Mouse (Mus musculus) urinary bladder, postnatal 10 days (tissue): Measurements from ENCODE around the gene Lingo4.

Source experiments
- DNase-seq: peaks from one replicate; pipeline ENCODE4 v3.0.0; 2022; ENCODE audit warnings: low spot score

Gene Lingo4

DNA sequence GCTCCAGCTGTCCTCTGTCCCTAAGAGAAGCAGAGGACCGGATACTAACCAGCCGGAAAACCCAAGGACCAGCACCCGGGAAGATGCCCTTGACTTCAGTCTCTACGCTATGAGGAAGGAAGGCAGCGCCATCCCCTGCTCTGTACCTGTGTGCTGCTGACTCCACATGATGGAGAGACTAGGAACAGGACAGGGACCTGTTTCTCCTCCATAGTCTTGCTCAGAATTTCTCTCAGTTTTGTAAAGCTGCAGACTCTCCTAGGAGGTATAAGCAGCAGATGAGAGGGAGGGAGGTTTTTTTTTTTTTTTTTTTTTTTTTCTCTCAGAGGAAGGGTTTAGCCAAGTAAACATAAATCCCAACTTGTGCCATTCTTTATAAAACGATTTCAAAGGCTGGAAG is at the start of gene Lingo4:
Lingo4 (plus strand) TSS at position 301 of the 400 bp plus-strand sequence.
- DNase-seq: no peak

DNA sequence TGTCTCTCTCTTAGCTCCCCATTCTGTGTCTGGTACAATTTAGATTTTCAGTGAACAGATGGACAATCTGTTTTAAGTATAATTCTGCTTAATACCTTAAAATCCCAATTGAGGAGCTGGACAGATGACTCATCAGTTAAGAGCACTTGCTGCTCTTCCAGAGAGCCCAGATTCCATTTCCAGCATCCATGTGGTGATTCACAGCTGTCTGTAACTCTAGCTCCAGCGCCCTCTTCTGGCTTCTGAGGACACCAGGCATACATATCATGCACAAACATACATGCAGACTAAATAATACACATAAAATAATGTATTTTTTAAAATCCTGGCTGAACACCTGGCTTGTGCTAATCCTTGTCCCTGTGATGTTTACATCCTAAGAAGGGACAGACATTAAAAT is 37.5 kb upstream of the Lingo4 start:
- DNase-seq: no peak

DNA sequence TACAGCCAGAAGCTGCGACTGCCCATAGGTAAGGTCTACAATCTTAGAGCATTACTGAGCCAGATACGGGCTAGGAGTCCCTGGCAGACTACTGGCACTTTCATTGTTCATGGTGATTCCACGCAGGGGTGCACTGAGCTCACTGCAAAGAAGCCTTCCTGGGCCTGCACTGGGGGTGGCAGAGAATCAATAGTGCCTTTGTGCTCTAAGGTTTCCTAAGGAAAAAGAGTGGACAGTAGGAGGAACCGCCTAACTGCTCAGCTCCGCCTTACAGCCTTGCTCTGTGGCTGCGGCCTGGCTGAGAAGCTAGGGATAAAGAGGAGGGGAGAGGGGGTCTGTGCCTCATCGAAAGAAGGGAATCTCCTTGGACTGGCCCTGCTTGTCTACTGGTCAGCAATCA is 36.2 kb upstream of the Lingo4 start, which contains the start of gene C2cd4d:
C2cd4d (plus strand) TSS at position 301 of the 400 bp plus-strand sequence.
- no peak for DNase-seq

DNA sequence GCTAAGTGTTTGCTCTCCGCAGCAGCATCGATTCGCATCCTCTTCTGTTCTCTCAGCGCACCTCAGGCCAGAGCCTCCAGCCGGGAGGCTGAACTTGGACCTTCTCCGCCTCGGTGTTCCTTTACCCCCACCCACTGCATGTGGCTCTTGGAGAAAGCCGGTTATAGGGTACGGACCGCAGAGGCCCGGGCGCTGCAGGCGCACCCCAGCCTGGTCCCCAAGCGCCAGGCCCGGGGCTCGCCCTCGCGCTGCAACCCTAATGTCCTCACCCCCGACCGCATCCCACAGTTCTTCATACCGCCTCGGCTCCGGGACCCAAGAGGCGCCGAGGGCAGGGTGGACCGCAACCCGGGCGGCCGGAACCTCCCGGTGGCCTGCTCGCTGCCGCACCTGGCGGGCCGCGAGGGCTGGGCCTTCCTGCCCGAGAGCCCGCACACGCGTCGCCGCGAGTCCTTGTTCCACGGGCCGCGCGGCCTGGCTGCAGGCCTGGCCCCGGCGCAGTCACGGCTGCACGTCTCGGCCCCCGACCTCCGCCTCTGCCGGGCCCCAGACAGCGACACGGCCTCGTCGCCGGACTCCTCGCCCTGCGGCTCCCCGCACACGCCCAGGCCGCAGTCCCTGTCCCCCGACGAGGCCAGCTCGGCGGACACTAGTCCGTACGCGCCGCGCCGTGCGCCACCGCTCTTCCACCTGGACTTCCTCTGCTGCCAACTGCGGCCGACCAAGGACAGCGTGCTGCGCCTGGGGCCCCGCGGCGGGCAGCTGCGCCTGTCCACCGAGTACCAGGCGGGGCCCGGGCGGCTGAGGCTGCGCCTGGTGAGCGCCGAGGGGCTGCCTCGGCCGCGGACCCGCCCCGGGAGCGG is 34.8 kb upstream of the Lingo4 start:
- DNase-seq: no peak

DNA sequence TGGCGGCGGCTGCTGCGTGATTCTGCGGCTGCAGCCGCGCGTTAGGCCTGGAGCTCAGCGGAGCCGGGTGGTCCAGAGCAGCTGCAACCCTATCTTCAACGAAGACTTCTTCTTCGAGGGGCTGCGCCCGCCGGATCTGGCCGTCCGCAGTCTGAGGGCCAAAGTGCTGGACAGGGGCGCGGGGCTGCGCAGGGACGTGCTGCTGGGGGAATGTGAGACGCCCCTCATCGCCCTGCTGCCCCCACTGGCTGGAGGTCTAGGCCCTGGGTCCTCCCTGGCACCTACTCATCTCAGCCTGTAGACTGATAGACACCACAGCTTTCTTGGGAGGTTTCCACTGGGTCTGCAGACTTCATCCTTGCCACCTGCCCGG is 34.2 kb upstream of the Lingo4 start:
- DNase-seq: no peak

DNA sequence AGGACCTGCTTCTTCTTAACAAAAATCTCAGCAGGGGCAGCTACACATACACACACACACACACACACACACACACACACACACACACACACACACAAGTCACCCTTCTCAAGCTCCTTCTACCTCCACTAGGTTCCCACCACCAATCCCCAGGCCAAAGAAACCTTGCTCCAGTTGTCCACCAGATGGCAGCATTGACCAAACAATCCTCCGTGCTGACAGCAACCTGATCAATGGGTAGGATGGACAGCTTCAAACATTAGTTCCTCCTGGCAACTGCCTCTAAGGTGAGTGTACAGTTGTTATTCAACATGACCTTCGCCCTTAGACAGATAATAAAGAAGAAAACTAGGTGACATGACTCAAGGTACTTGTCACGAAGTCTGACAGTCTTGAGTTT is 31.6 kb upstream of the Lingo4 start:
- DNase-seq: no peak

DNA sequence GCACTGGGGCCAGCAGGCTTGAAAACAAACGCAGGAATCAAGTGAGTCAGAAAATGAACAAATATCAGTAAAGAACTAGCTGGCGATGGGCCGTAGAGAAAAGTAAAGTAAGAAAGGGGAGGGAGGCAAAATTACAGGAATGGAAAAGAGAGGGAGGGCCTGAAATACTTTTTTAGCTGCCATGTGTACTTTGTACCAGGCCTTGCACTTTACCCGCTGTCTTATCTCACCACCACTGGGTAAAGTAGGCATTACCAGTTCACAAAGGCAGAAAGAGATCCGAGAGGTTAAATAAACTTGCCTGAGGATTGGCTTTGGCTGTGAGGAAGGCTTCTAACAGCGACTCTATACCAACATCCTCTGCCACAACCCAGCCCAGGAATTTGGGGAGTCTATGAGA is 30.8 kb upstream of the Lingo4 start:
- DNase-seq: no peak

DNA sequence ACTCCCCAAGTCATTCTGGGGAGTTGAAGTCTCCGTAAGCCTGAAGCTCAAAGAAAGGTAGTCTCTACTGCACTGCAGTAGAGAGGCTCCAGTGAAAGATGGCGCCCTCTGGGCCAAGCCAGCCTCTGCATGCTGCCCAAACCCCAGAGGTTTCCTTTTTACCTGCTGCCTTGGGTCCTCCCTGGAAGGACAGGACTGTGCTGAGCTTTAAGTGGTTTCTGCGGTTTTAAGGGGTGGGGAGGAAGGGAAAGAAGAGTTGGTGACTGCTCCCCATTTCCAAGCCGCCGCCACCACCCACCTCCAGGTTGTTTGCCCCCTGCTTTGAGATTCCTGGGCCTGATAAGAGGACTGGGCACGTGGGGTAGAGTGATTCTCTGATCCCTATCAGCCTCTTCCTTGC is 29.7 kb upstream of the Lingo4 start:
- no peak for DNase-seq

DNA sequence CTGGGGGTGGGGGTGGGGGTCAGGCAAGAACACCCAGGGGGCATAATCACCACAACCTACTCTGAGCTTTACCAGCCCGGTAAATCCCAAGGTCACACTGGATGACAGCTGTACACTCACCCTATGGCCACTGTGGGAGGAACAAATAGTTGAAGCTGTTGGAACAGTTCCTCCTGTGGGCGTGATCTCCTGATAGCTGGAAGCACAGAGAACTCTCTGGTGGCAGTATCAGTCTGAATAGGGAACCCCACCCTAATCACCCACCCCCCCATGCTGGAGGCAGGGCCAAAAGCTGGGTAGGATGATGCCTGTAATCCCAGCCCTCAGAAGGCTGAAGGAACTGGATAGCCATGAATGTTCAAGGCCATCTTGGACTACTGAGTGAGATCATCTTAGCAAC is 28.6 kb upstream of the Lingo4 start:
- no peak for DNase-seq

DNA sequence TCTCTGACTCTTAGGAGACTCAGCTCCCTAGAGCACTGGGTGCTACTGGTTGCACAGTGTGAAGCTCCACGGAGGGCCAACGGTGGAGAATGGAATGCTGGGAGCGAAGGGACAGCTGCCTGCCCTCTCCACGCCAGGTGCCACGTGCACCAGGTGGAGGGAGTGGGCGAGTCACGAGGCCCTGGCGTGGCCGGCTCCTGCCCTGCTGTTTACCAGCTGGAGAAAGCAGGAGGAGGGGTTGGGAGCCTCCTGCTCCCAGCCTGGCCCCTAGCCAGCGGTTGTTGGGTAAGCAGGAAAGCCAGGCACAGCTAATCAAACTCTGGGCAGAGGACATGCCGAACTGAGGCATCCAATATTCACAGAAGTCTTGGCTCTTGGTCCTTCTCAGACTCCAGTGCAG is 26.7 kb upstream of the Lingo4 start:
- no peak for DNase-seq

DNA sequence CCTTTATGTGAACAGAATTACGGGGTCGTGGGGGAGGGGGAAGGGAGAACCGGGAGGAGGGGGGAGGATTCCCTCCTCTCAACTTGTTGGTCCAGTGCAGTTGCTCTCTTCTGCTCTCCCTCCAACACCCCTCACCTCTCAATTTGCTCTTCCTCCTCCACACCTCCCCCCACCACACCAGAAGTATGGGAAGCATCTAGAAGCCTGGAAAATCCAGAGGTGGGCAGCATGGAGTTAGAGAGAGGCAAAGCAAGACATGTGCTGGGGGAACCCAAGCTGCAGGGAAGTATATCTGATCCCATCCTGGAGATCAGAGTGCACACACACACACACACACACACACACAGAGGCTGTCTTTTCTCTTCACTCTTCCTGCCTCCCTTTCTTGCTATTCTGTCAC is 26.3 kb upstream of the Lingo4 start:
- DNase-seq: no peak

DNA sequence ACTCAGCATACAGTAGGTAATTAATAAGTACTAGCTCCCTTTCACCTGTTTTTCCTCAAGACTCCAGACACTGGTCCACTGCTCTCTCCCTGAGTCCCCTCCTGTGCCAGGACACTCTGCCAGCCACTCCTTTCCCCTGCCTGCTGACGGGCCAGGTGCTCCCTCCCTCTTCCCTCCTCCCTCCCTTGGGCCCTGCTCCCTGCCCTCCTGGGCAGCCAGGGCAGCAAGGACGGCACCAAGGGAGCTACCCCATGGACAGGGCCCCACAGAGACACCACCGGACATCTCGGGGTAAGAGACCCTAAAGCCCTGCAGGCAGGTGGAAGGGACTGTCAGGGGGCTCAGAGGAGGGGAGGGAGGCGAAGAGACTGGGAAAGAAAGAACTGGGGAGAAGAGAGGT is 25.7 kb upstream of the Lingo4 start, which contains the start of gene Rorc:
Rorc (plus strand) TSS at position 154 of the 400 bp plus-strand sequence.
- DNase-seq: no peak

DNA sequence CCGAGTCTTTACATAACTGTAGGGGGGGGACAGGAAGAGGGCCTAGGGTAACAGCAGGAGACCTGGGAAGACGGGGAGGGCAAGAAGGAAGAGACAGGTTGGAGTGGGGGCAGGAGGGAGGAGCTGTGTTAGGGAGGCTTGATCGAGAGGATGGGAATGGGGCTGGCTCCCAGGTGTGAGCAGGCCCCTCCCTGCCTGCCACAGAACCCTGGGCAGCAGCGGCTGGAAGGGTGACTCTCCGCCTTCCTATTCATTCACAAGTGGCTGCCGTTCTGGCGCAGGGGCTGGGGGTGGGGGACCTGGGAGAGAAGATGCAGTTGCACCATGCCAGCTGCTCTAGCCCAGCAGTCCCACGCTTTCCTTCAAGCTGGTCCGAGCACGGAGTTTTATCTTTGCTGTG is 25.2 kb upstream of the Lingo4 start:
- DNase-seq: no peak

DNA sequence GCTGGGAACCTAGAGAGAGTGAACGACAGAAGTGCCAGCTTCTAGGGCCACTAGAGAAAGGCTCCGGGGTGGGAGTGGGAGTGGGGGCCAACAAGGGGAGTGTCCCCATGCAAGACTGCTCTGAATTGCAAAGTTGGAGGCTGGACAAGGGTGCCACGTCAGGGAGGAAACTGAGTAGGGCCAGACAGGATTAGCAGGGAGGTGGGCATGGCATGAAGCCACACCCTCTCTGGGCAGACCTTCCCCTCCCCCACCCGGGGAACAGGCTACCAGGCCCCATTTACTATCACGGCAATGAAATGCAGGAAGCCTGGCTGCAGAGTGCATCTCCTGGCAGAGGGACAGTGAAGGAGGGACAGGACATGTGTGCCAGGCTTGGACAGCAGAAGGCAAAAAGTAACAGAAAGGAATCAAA is 24.7 kb upstream of the Lingo4 start:
- no peak for DNase-seq

DNA sequence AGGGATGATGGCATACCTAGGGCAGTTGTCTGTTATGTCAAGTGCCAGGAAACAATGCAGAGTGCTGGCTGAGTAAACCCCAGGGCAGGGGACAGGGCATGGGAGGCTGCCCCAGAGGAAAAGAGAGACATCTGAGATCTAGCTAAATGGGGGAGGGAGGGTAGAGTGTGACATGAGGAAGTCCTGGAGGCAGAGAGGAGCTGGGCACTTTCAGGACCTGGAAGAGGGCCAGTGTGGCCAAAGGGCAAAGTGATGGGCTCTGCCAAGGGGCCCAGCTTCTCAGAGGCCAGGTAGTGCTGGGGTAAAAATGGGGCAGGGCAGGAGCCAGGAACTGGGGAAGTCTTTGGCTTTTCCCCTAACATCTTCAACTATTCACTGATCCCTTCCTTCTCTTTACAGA is 23.7 kb upstream of the Lingo4 start:
- DNase-seq: no peak

DNA sequence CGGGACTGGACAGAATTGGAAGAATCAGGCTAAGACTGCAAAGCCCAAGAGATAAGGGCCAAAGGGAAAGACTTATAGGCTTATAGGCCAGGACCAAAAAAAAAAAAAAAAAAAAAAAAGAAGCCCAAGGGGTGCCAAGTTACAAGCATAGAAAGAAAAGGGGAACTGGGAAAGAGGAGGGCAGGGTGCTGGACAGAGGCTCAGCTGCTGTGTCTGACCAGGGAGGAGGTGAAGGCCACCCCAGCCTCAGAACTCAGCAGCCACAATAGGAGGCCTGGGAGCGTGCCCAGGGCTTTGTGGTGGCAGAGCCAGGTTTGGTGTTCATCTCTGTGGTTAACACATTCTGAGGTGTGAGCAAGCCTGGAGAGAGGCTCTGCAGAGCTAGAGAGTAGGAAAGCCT is 23.2 kb upstream of the Lingo4 start:
- DNase-seq: no peak

DNA sequence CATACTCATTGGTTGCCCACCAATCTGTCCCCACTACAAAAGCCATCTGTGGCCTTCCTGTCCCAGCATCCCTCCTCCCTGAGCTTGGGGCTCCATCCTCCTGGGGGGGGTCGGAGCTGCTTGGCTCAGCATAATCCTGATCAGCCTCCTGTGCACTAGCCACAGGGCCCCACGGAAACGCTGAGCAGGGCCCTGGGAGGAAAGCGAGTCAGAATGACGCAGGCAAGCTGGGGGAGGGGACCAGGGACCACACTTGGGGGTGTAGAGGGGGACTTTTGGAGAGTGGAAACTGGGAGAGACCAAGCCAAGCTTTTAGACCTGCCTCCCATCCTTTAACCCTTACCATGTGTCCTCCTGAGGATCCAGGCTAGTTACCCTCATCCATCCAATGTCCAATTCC is 22.5 kb upstream of the Lingo4 start:
- DNase-seq: no peak

DNA sequence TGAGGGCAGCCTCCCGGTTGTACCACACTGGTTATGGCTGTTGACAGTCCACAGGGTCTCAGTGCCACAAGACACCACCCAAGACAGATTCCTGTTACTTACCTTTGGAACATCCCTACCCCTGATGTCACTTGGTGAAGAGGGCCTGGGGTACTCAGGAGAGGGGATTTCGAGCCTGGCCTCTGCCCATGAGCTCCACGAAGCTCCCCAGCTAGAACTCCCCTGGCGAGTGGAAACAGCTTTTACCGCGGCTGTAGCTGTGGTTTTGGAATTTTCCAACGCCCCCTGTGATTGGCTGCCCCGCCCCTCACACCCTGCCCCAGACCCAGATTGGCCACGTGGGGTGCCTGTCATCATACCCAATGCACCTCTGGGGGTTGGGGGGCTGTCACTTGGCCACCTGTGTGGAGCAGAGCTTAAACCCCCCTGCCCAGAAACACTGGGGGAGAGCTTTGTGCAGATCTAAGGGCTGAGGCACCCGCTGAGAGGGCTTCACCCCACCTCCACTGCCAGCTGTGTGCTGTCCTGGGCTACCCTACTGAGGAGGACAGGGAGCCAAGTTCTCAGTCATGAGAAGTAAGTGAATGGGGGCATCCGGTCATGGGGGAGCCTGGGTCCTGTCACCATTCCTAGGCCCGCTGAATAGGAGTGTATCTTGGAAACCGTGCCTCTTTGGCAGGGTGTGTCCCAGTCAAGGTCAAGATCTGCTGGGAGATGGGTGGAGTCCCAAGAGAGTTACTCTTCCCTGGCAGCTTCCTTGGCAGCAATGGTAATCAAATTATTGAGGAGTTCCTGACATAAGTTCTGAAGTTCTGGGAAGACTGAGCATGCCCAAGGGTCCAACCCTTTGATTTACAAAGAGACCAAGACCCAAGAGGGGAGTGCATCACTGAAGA is 21.0 kb upstream of the Lingo4 start:
- no peak for DNase-seq

DNA sequence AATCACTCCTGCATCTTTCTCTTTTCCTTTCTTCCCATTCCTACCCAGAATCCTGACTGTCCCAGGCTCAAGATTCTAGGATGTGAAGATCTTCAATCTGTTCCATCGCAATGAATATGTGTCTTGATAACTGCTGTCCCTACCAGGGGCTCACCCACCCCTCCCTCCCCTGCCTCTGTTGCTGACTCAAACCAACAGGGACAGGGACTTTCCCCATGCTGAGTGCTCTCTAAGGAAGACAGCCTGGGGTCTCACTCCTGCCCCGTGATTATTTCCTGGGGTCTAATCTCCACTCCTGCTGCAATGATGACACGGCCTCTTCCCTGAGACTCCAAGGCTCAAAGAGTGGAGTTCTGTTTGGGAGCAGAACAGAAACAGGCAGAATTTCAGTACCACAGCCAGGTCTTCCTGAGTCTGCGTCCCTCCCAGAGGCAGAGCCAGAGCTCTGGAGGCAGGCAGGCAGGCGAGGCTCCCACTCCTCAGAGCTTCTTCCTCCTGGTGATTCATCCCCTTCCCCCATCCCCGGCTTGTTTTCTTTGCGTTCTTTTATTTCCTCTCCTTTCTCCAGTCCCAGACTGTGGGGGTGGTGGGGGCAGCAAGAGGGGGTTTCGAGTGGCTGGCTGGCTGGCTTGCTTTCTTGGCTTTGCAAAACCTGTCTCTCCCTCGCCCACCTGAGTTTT is 18.3 kb upstream of the Lingo4 start:
- DNase-seq: no peak

DNA sequence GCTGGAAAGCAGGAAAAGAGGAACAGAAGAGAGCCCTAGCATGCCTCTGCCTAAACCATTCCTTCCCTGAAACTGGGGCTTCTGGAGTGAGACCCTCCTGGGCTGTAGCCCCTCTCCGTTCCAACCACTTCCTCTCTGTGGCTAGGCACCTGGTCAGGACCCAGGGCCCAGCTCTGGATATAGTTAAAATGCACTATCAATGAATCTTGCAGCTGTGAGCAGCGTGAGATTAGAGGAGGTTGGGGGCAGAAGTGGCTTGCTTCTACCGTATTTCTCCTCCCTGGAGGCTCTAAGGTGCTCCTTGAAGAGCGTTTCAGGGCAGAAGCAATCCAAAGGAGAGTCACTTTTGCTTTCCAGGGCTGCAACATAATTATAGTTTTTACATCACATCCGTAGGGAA is 16.0 kb upstream of the Lingo4 start:
- no peak for DNase-seq

DNA sequence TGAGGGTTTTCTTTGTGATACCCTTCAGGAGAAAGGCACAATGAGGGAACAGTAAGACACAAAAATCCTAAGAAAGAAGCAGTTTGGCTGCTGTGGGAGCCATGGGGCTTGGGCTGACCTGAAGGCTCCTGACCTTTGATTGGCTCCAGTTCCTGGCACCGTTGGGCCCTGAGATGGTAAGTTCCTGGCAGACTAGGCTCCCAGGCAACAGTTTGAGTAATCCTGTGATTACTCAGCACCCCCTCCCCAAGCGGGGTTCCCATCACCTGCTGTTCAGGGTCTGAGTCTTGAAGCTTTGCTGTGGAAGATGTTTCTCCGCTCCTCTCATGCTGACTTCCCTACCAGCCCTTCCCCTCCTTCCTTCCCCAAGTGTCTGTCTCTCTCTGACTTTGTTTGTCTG is 14.8 kb upstream of the Lingo4 start:
- no peak for DNase-seq

DNA sequence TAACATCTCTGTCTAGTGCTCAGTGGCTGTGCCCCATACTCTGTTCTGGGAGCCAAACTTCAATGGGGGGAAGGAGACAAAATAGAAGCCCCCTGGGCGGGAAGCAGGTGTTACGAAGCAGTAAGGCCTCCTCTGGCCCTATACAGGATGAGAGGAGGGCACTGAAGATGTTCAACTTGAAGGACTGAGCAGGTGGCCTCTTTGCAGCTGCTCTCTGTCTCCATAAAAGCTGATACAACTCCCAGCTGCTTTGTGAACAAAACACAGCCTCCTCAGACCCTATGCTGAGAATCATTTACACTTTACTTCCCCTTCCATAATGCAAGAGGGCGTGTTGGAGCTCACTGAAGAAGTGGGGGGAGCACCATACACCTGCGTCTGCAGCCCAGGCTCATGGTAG is 11.6 kb upstream of the Lingo4 start:
- no peak for DNase-seq

DNA sequence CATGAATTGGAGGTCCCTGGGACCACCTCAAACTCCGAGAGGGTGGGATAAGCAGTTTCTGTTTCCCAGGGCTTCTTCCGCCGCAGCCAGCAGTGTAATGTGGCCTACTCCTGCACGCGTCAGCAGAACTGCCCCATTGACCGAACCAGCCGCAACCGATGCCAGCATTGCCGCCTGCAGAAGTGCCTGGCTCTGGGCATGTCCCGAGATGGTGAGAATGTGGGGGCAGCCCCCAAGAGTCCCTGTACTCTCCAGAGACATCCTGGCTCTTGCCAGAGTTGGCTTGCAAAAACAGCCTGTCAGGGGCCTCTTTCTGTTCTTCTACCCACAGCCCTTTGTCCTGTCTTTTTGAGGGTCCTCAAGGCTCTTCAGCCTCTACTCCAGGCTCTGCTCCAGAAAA is 10.9 kb upstream of the Lingo4 start:
- no peak for DNase-seq
